22 mouse cellular contexts compared by ENCODE assay signal in genomic region chr11:72397811-72398525, GRCm38 (mm10). TPM values are rescaled to one million over a fixed set of nuclear protein-coding genes. Genes with fewer than 3 reads are reported as not detected.
A peak's percentile ranks its signal among the peaks of the same experiment; 100 is the strongest.
DNase-seq lines count a peak whose midpoint lies in the region; ATAC-seq and TF ChIP-seq lines count a peak whose summit lies in the region.
"Had no signal": no experiment of that assay in that cellular context is flagged by ENCODE, and none has a peak within 500 bp of the region (broad histone marks: within the 10 kb centered on the region; RNA-seq: fewer than 3 reads in every experiment).

No protein-coding gene starts in this region.

- H3K27ac ChIP-seq in embryonic facial prominence, embryonic 15.5 days (replicated peaks): peak overlapping the region; percentile 79; the same call in 1 of the 2 replicates
- H3K27ac ChIP-seq in embryonic facial prominence, embryonic 10.5 days (replicated peaks): no peak overlapping the region
- H3K27ac ChIP-seq in heart, embryonic 14.5 days (replicated peaks in 1 of 2; ENCODE audit: control insufficient read depth in 1 of 2, insufficient read depth in 1 of 2, low read depth in 2 of 2, low read length in 2 of 2): peak overlapping the region; percentile 81 to 90
- H3K27ac ChIP-seq in lung, postnatal 0 days (ENCODE audit: low read length): peak overlapping the region; percentile 81
- H3K27ac ChIP-seq in stomach, embryonic 16.5 days (ENCODE audit: low read length): peak overlapping the region; percentile 81; the same call in 1 of the 2 replicates
- H3K27ac ChIP-seq: liver, embryonic 13.5 days; macrophage; midbrain, embryonic 12.5 days had no signal

- peaks cover 58% of the 10 kb centered on the region for H3K4me1 ChIP-seq in embryonic facial prominence, embryonic 15.5 days
- H3K4me1 ChIP-seq in embryonic facial prominence, embryonic 10.5 days: peaks cover 49% of the 10 kb centered on the region
- peaks cover 50 to 74% of the 10 kb centered on the region in 2 experiments for H3K4me1 ChIP-seq in heart, embryonic 14.5 days (ENCODE audit: control insufficient read depth in 2 of 2, insufficient read depth in 2 of 2, low read length in 2 of 2)
- H3K4me1 ChIP-seq in lung, postnatal 0 days (ENCODE audit: insufficient read depth, low read depth, low read length): peaks cover 5% of the 10 kb centered on the region; the same call in 1 of the 2 replicates
- H3K4me1 ChIP-seq in stomach, embryonic 16.5 days (ENCODE audit: control insufficient read depth, insufficient read depth, low read length): peaks cover 30% of the 10 kb centered on the region

- no peaks in the 10 kb centered on the region for H3K36me3 ChIP-seq in embryonic facial prominence, embryonic 15.5 days
- peaks cover 16% of the 10 kb centered on the region for H3K36me3 ChIP-seq in embryonic facial prominence, embryonic 10.5 days (replicated peaks)
- peaks cover 90% of the 10 kb centered on the region for H3K36me3 ChIP-seq in heart, embryonic 14.5 days (ENCODE audit: control insufficient read depth, insufficient read depth, low read length)
- H3K36me3 ChIP-seq in lung, postnatal 0 days (ENCODE audit: insufficient read depth, low read length): peaks cover 4% of the 10 kb centered on the region
- H3K36me3 ChIP-seq in stomach, embryonic 16.5 days (ENCODE audit: control insufficient read depth, insufficient read depth, low read length): peaks cover 5% of the 10 kb centered on the region; the same call in 1 of the 2 replicates
- H3K36me3 ChIP-seq: G1E; liver, embryonic 13.5 days; midbrain, embryonic 12.5 days had no signal

- H3K9me3 ChIP-seq in embryonic facial prominence, embryonic 15.5 days (replicated peaks): no peaks in the 10 kb centered on the region
- H3K9me3 ChIP-seq in embryonic facial prominence, embryonic 10.5 days: no peaks in the 10 kb centered on the region
- H3K9me3 ChIP-seq in heart, embryonic 14.5 days (ENCODE audit: control insufficient read depth, low read length): no peaks in the 10 kb centered on the region
- H3K9me3 ChIP-seq in lung, postnatal 0 days (ENCODE audit: low read length): no peaks in the 10 kb centered on the region
- H3K9me3 ChIP-seq in stomach, embryonic 16.5 days (replicated peaks; ENCODE audit: control insufficient read depth, low read length): no peaks in the 10 kb centered on the region
- H3K9me3 ChIP-seq: G1E; liver, embryonic 13.5 days; midbrain, embryonic 12.5 days had no signal

- 57% methylated on average over 8 of the region's 8 CpGs for WGBS in embryonic facial prominence, embryonic 15.5 days
- 83% methylated on average over 8 of the region's 8 CpGs for WGBS in embryonic facial prominence, embryonic 10.5 days
- WGBS in heart, embryonic 14.5 days: 76% methylated on average over 8 of the region's 8 CpGs
- WGBS in lung, postnatal 0 days: 70% methylated on average over 8 of the region's 8 CpGs
- 82% methylated on average over 8 of the region's 8 CpGs for WGBS in stomach, embryonic 16.5 days

- no peak for DNase-seq in embryonic facial prominence, embryonic 10.5 days (ENCODE audit: low spot score)
- no peak for DNase-seq in heart, adult 18-20 months
- no peak for DNase-seq in lung, postnatal 0 days (ENCODE audit: low spot score)
- no peak for DNase-seq in lung, postnatal 25 days (ENCODE audit: low spot score)
- no peak for DNase-seq in left cerebral cortex, adult 11 months (ENCODE audit: low spot score)
- DNase-seq: cerebellum, adult 11-12 months; liver, embryonic 13.5 days; right cerebral cortex, postnatal 4 days; thymus, adult 18-20 months had no signal

- no peaks in the 10 kb centered on the region for H3K27me3 ChIP-seq in embryonic facial prominence, embryonic 15.5 days
- no peaks in the 10 kb centered on the region for H3K27me3 ChIP-seq in embryonic facial prominence, embryonic 10.5 days (replicated peaks; ENCODE audit: low read depth, poor library complexity, severe bottlenecking)
- H3K27me3 ChIP-seq in heart, embryonic 14.5 days (ENCODE audit: control insufficient read depth, insufficient read depth, low read length): no peaks in the 10 kb centered on the region
- H3K27me3 ChIP-seq in lung, postnatal 0 days (replicated peaks; ENCODE audit: insufficient read depth, low read length): no peaks in the 10 kb centered on the region
- H3K27me3 ChIP-seq in stomach, embryonic 16.5 days (ENCODE audit: control insufficient read depth, insufficient read depth, low read length): no peaks in the 10 kb centered on the region
- H3K27me3 ChIP-seq: liver, embryonic 13.5 days; midbrain, embryonic 12.5 days had no signal

- no peak overlapping the region for H3K4me3 ChIP-seq in embryonic facial prominence, embryonic 15.5 days (replicated peaks)
- no peak overlapping the region for H3K4me3 ChIP-seq in embryonic facial prominence, embryonic 10.5 days
- H3K4me3 ChIP-seq in heart, embryonic 14.5 days (ENCODE audit: control insufficient read depth in 1 of 2, insufficient read depth in 1 of 2, low read depth in 1 of 2, low read length in 2 of 2): no peak overlapping the region
- H3K4me3 ChIP-seq in lung, postnatal 0 days (ENCODE audit: low read depth, low read length): no peak overlapping the region
- no peak overlapping the region for H3K4me3 ChIP-seq in stomach, embryonic 16.5 days (replicated peaks; ENCODE audit: low read length)
- H3K4me3 ChIP-seq: liver, embryonic 13.5 days; midbrain, embryonic 12.5 days had no signal

- TF ChIP-seq EP300 in lung, postnatal 0 days (IDR thresholded peaks at IDR 0.05): no peak

- TF ChIP-seq CTCF in lung, postnatal 0 days (IDR thresholded peaks at IDR 0.05): no peak

- no peak overlapping the region for H3K9ac ChIP-seq in embryonic facial prominence, embryonic 15.5 days
- H3K9ac ChIP-seq in heart, embryonic 14.5 days (ENCODE audit: low read length): peak overlapping the region; percentile 31; the same call in 1 of the 2 replicates
- no peak overlapping the region for H3K9ac ChIP-seq in lung, postnatal 0 days (replicated peaks; ENCODE audit: low read depth)
- no peak overlapping the region for H3K9ac ChIP-seq in stomach, embryonic 16.5 days (ENCODE audit: low read length)
- H3K9ac ChIP-seq: liver, embryonic 13.5 days; midbrain, embryonic 12.5 days had no signal

- no peak for ATAC-seq in embryonic facial prominence, embryonic 15.5 days (ENCODE audit: insufficient number of reproducible peaks, low FRiP score, low TSS enrichment, low read depth)
- ATAC-seq in heart, embryonic 14.5 days (ENCODE audit: insufficient number of reproducible peaks, insufficient read depth, low FRiP score, low read depth): no peak
- ATAC-seq in lung, postnatal 0 days: no peak
- no peak for ATAC-seq in stomach, embryonic 16.5 days (ENCODE audit: insufficient read depth, low FRiP score)
- ATAC-seq: CD4-positive, CD25-positive, alpha-beta regulatory T cell, adult 4 months; forebrain, embryonic 16.5 days; inflammation-experienced regulatory T-cells, adult 6 months had no signal

- H3K4me2 ChIP-seq in embryonic facial prominence, embryonic 15.5 days (replicated peaks): no peak overlapping the region
- H3K4me2 ChIP-seq in heart, embryonic 14.5 days (ENCODE audit: low read length): no peak overlapping the region
- H3K4me2 ChIP-seq in lung, postnatal 0 days (replicated peaks; ENCODE audit: low read depth, low read length): no peak overlapping the region
- no peak overlapping the region for H3K4me2 ChIP-seq in stomach, embryonic 16.5 days (ENCODE audit: low read depth, low read length)
- H3K4me2 ChIP-seq: liver, embryonic 13.5 days; midbrain, embryonic 12.5 days had no signal

RNA-seq across cellular contexts. Expression of gene Smtnl2, which starts 13.5 kb away (rescaled TPM):
- 58.8 and 64.3 TPM in 2 replicates for polyA plus RNA-seq in embryonic facial prominence, embryonic 15.5 days (2015; fragmentation: Nextera tagmentation; extraction: Ambion mirVana)
- polyA plus RNA-seq in embryonic facial prominence, embryonic 10.5 days (2016; fragmentation: Nextera tagmentation; extraction: Ambion mirVana): 16.4 and 16.6 TPM in 2 replicates
- polyA plus RNA-seq in heart, embryonic 14.5 days (2014; fragmentation: Nextera tagmentation; extraction: Ambion mirVana): 116 and 122 TPM in 2 replicates
- 10 to 100 TPM in 1 of 2 experiments, 1 to 10 TPM in 1; 9.4 to 11.3 TPM for total RNA-seq in heart, adult 18-20 months (2021)
- 108 TPM in 2 replicates for polyA plus RNA-seq in lung, postnatal 0 days (2015; fragmentation: Nextera tagmentation; extraction: Ambion mirVana)
- polyA plus RNA-seq in stomach, embryonic 16.5 days (2015; fragmentation: Nextera tagmentation; extraction: Ambion mirVana): 44.0 and 46.2 TPM in 2 replicates
- polyA plus RNA-seq: G1E; inflammation-experienced regulatory T-cells, adult 6 months; macrophage had no signal

RNA-seq across cellular contexts. Expression of gene Tekt1, which starts 35.7 kb away (rescaled TPM):
- polyA plus RNA-seq in embryonic facial prominence, embryonic 15.5 days (2015; fragmentation: Nextera tagmentation; extraction: Ambion mirVana): 20.6 and 40.5 TPM in 2 replicates
- 6.3 and 7.2 TPM in 2 replicates for polyA plus RNA-seq in embryonic facial prominence, embryonic 10.5 days (2016; fragmentation: Nextera tagmentation; extraction: Ambion mirVana)
- 0.19 and 0.28 TPM in 2 replicates for polyA plus RNA-seq in heart, embryonic 14.5 days (2014; fragmentation: Nextera tagmentation; extraction: Ambion mirVana)
- under 1 TPM in 1 of 2 experiments, not detected in 1; 0.75 TPM for total RNA-seq in heart, adult 18-20 months (2021)
- polyA plus RNA-seq in lung, postnatal 0 days (2015; fragmentation: Nextera tagmentation; extraction: Ambion mirVana): 14.2 and 17.3 TPM in 2 replicates
- polyA plus RNA-seq in stomach, embryonic 16.5 days (2015; fragmentation: Nextera tagmentation; extraction: Ambion mirVana): 0.18 and 0.59 TPM in 2 replicates
- total RNA-seq: G1E; hematopoietic stem cell, adult 5-6 weeks had no signal
- polyA plus RNA-seq: CD4-positive, CD25-positive, alpha-beta regulatory T cell, adult 4 months; G1E; inflammation-experienced regulatory T-cells, adult 6 months; liver, embryonic 13.5 days; macrophage had no signal

RNA-seq across cellular contexts. Expression of gene Ggt6, which starts 37.4 kb away (rescaled TPM):
- polyA plus RNA-seq in embryonic facial prominence, embryonic 15.5 days (2015; fragmentation: Nextera tagmentation; extraction: Ambion mirVana): 6.3 and 7.0 TPM in 2 replicates
- 0.10 TPM in 1 of 2 replicates, not detected in the other for polyA plus RNA-seq in embryonic facial prominence, embryonic 10.5 days (2016; fragmentation: Nextera tagmentation; extraction: Ambion mirVana)
- polyA plus RNA-seq in heart, embryonic 14.5 days (2014; fragmentation: Nextera tagmentation; extraction: Ambion mirVana): not detected in 2 replicates
- total RNA-seq in heart, adult 18-20 months (2021): not detected
- 0.94 and 1.0 TPM in 2 replicates for polyA plus RNA-seq in lung, postnatal 0 days (2015; fragmentation: Nextera tagmentation; extraction: Ambion mirVana)
- 8.1 and 8.9 TPM in 2 replicates for polyA plus RNA-seq in stomach, embryonic 16.5 days (2015; fragmentation: Nextera tagmentation; extraction: Ambion mirVana)
- total RNA-seq: hematopoietic stem cell, adult 5-6 weeks; left cerebral cortex, postnatal 4 days had no signal
- polyA plus RNA-seq: CD4-positive, CD25-positive, alpha-beta regulatory T cell, adult 4 months; embryonic facial prominence, embryonic 11.5 days; forebrain, embryonic 16.5 days; G1E; inflammation-experienced regulatory T-cells, adult 6 months; liver, embryonic 13.5 days; macrophage; midbrain, embryonic 12.5 days; neural tube, embryonic 14.5 days had no signal

RNA-seq across cellular contexts. Expression of gene Mybbp1a, which starts 43.2 kb away (rescaled TPM):
- 123 and 138 TPM in 2 replicates for polyA plus RNA-seq in embryonic facial prominence, embryonic 15.5 days (2015; fragmentation: Nextera tagmentation; extraction: Ambion mirVana)
- polyA plus RNA-seq in embryonic facial prominence, embryonic 10.5 days (2016; fragmentation: Nextera tagmentation; extraction: Ambion mirVana): 257 and 263 TPM in 2 replicates
- 61.9 and 64.7 TPM in 2 replicates for polyA plus RNA-seq in heart, embryonic 14.5 days (2014; fragmentation: Nextera tagmentation; extraction: Ambion mirVana)
- total RNA-seq in heart, adult 18-20 months (2021): 10 to 100 TPM; 43.1 to 47.5 TPM
- polyA plus RNA-seq in lung, postnatal 0 days (2015; fragmentation: Nextera tagmentation; extraction: Ambion mirVana): 41.5 and 44.3 TPM in 2 replicates
- polyA plus RNA-seq in stomach, embryonic 16.5 days (2015; fragmentation: Nextera tagmentation; extraction: Ambion mirVana): 117 and 133 TPM in 2 replicates
